Mouse (Mus musculus): ENCODE results near the gene Ldlr. TPM values are rescaled to one million over a fixed set of nuclear protein-coding genes. Genes with fewer than 3 reads are reported as not detected.
"Not testable (repeated sequence)": the region's sequence is repeated elsewhere in the genome, so short reads cannot be mapped to it uniquely, and the experiment has no call there.

Ldlr gene
- 10 to 100 TPM; 17.2 to 21.3 TPM for total RNA-seq (2021)
- long read RNA-seq, full-length matches to known transcripts, result 2 of 6 reads
- long read RNA-seq, partial matches to known transcripts, result 2 of 6 reads
- long read RNA-seq, other reads (novel, unspliced or antisense), result 2 of 6 reads

DNA sequence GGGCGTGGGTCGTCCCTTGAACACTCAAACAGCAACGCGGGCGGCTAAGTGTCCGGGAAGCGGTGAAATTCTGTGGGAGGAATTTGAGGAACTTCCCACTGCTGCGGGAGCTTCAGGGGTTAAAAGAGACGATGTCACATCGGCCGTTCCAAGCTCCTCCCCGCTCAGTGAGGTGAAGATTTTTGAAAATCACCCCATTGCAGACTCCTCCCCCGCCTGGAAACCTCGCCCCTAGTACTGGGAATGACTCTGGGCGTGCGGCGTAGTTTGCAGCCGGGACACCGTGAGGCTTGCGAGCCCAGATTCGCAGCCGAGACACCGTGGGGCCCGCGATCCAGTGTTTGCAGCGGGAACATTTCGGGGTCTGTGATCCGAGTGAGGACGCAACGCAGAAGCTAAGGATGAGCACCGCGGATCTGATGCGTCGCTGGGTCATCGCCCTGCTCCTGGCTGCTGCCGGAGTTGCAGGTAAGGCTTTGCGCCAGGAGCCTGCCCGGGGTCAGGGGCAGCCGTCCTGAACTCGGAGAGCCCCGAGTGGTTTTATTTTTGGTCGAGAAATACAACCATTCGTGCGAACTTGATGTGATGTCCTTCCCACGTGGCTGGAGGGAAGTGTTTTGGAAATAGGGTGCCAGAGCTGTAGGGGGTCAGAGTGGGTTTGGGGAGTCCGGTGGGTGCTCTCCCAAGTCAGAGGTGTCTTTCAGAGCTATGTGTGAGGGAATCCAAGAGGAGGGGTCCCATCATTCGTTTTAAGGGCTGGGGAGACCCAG is at the start of gene Ldlr:
Gene Ldlr, plus strand, starts transcription at position 107 of the 770 bp plus-strand sequence.
- peak; percentile 81 to 86 for DNase-seq (ENCODE audit: low spot score in 2 of 2)

DNA sequence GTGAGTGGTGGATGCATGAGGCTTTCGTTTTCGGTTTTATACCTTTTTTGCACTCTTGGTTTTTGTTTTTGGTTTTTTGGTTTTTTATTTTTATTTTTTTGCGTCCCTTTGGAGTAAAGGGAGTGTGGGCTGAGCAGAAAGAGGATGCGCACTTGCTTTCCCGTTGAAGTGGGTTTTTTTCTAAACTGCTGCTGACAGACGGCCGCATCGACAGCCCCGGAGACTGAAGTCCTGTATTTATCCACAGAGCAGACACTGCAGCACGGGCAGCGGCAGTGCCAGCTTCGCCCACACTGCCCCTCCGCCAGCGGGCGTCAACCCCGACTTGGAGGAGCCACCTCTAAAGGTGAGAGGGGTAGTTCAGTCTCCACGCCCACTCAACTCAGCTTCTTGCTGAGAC is 45.6 kb upstream of the Ldlr start:
- DNase-seq (ENCODE audit: low spot score in 2 of 2), result no peak

DNA sequence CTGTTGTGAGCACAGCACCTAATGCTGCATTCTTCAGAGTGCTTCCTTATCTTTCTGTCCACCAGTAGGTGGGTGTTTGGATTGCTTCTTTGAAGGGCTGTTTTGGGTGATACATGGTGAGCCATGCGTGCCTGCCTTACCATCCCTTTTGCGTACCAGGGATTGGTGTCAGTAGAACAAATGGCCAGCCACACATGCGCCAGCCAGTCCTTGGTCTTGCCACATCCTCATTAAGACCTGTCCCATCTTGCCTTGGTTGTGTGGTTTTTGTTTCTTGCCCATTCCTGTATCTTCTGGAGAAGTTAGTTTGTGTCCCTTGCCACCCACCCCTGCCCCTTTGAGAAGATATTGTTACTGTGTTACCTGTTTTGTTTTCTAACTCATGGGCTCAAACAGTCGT is 42.8 kb upstream of the Ldlr start:
- DNase-seq (ENCODE audit: low spot score in 2 of 2), result no peak

DNA sequence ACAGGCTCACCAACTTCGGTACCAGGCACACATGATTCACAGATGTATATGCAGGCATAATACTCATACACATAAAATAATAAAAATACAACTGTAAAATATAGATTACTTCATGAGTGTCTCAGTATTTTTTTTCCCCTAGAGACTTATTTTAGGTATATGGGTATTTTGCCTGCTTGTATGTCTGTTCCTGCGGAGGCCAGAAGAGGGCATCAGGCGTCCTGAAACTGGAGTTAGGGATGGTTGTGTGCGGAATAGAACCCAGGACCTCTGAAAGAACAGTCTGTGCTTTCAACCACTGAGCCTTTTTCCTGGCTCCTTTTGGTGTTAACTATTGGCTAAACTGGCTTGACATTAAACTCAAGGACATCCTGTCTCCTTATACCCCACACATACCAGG is 40.5 kb upstream of the Ldlr start:
- no peak for DNase-seq (ENCODE audit: low spot score in 2 of 2)

DNA sequence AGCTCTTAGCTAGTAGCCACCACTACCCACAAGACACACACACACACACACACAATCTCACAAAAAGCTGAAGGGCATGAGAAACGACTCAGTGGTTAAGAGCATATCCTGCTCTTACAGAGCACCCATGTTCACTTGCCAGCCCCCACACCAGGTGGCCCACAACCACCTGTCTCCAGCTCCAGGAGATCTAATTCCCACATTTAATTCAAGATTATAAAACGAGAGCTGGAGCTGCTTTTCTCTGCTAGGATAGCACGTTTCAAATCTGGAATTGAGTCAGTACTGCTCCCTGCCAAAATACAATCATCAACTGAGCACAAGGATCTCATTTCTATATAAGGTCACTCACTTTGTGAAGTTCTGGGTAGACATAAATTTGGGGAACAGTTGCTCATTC is 39.4 kb upstream of the Ldlr start:
- no peak for DNase-seq (ENCODE audit: low spot score in 2 of 2)

DNA sequence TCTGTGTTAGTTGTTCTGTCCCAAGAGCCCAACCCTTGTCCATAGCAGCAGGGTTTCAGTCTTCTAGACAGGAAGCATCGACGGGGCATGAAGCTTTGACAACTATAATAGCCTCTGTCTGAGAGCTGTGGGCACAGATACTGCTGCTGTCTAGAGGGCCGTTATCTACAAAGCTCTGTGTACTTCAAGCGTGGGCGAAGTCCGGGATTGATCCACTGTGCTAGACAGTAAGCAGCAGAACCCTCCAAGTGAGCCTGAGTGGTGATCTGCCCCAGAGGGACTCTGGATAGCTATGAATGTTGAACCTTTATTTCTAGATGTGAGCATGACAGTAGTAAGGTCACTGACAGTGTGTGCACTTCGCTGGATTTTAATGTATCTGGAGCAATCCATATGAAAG is 34.7 kb upstream of the Ldlr start:
- DNase-seq (ENCODE audit: low spot score in 2 of 2), result no peak

DNA sequence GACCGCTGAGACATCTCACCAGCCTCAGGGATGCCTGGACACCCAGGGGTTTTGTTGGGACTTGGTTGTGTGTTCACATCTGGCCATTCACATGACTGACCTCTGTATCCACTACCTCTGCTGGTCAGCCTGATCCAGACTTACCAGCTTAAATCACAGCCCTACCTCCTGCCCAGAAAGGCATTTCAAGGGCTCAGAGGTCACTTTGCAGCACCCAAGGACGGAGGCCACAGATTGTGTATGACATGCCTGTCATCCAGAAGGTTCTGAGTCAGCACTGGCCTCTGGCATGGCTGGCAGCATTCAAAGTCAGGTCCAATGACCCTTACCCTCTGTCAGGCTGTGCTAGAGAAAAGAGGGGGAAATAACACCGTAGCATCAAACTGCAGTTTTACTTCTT is 33.3 kb upstream of the Ldlr start:
- DNase-seq (ENCODE audit: low spot score in 2 of 2), result no peak

DNA sequence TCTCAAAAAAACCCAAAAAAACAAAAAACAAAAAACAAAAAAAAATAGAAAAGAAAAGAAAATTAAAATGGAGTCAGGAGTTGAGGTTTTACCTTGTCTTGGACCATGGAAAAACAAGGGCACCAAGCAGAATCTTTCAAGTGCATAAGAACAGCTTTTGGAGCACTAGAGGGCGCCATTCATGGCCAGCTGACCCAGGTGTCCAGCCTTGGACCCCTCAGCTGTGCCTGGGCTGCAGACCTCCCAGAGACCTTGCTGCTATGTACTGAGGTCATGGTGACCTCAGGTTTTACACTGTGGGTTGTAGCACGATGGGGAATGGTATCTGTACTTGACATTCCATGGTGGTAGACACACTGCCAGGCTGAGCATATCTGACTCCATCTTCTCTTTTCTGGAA is 31.4 kb upstream of the Ldlr start:
- DNase-seq (ENCODE audit: low spot score in 2 of 2), result no peak

DNA sequence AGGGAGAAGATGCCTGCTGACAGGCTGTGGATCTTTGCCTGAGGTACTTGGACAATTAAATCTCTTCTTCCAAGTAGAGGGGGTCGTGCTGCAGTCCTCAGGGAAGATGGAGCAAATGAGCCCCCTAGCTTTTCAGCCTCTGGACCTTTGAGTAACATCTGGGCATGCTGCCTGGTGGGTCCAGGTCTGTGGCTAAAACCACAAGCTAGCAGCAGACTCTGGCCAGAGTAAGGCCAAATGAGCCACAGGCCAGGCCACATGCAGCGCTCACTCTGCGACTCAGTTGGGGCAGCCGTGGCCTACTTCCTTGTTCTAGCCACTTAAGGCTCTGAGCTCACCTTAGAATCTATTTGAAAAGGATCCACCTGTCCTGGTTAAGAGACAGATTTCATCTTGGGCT is 30.8 kb upstream of the Ldlr start:
- no peak for DNase-seq (ENCODE audit: low spot score in 2 of 2)

DNA sequence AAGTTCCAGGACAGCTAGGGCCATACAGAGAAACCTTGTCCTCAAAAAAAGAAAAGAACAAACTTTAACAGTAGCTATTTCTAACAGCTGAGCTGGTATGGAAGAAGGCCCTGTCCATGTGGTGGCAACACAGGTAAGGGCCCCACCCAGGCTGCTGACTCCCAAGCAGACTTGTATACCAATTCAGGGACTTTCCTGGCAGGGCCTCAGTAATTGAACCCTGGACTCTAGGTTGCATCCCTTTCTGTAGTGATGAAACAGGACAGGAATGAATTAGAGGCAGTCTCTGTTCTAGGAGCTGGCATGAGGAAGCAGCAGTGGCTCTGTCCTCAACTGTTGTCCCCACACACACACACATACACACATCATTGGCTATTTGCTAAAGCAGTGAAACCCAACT is 29.2 kb upstream of the Ldlr start:
- no peak for DNase-seq (ENCODE audit: low spot score in 2 of 2)

DNA sequence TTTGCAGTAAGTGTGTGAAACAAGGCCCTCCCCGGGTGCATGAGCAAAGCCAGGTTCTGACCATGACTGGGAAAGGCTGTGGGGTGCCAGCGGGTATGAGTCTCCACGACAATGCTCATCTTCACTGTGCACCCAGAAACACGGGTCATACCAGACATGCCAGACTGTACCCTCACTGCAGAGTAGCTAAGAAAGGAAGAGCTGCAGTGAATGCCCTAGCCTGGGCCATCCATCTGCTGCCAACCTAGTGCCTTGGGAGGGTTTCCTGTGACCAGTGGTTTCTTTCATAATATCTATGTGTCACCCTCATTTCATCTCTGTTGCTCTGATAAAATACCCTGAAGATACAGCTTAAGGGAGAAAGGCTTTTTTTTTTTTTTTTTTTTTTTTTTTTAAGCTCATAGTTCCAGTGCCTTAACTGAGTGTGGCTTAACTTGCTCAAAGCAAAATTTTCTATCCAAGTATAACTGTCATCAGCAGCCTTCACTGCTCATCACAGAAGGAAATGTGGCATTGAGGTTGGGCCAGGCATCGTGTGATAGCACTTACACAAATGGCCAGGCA is 28.0 kb upstream of the Ldlr start:
- no peak for DNase-seq (ENCODE audit: low spot score in 2 of 2)

DNA sequence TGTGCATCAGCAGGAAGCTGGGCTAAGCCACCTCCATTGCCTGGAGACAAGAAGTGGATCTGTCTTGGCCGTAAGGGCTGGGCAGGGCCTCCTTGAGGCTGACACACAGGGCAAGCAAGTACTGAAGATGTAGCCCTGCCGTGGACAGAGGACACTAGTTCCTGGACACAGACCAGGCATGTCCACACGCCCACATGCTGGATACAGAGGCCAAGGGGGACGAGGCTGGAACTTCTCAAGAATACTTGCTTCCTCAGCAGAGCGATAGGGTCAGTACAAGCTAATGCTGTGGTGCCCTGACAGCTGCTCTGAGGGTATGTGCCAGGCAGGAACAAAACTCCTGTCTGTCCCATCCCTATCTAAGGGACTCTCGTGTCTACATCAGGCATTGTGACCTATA is 26.2 kb upstream of the Ldlr start:
- DNase-seq (ENCODE audit: low spot score in 2 of 2), result no peak

DNA sequence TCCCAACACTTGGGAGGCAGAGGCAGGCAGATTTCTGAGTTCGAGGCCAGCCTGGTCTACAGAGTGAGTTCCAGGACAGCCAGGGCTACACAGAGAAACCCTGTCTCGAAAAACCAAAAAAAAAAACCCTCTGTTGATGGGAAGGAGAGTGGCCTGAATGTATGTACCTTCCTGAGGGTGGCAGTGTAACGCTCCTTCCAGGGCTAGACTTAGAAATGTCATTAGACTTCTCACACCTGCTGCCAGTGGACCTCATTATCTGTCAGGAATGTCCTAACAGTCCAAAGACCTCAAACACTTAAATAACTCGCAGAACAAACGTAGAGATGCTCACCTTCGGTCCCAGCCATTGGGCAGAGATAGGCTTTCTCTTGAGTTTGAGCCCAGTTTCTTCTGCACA is 24.0 kb upstream of the Ldlr start:
- not testable (repeated sequence) for DNase-seq (ENCODE audit: low spot score in 2 of 2)

DNA sequence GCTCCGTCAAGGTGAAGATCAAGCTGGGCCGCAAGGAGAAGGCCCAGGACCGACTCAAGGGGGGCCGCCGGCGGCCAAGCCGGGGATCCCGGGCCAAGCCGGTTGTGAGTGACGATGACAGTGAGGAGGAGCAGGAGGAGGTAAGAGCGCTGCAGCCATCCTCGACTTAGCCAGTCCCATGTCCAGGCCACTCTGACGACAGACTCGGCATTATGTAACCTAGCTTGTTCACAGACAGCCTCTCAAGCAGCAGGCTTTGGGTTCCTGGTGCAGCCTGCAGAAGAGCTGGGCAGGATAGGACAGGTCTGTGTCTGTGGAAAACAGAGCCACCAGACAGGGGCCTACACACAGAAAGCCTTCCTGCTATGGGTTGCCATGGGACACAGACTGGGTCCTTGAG is 22.2 kb upstream of the Ldlr start:
- no peak for DNase-seq (ENCODE audit: low spot score in 2 of 2)

DNA sequence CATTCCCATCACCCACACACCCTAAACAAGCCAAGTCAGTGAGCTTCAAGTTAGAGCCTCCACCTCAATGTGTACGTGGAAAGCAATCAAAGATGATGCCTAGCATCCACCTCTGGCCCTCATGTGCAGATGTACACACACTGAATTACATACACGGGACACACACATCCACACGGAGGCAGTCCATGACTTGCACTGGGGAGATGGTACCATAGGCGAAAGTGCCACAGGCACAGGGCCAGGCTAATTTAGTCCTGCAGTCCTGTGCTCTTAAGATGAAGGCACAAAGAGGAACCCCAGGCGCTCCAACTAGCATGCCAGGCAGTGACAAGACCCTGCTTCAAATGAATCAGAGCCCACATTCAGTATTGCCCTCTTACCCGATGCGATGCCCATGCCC is 19.8 kb upstream of the Ldlr start:
- no peak for DNase-seq (ENCODE audit: low spot score in 2 of 2)

DNA sequence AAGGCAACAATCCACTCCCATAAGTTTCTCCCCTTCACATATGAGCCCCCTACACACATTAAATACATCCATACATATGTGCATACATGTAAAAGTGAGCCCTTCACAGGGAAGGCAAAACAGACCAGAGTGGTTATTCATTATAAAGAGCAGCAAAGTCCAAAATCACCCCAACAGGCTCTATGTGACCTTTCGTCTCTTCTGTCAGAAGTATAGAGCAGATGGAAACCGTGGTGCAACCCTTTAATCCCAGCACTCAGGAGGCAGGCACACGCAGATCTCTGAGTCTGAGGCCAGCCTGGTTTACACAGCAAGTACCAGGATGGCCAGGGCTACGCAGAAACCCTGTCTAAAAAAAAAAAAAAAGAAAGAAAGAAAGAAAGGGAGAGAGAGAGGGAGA is 17.2 kb upstream of the Ldlr start:
- no peak for DNase-seq (ENCODE audit: low spot score in 2 of 2)

DNA sequence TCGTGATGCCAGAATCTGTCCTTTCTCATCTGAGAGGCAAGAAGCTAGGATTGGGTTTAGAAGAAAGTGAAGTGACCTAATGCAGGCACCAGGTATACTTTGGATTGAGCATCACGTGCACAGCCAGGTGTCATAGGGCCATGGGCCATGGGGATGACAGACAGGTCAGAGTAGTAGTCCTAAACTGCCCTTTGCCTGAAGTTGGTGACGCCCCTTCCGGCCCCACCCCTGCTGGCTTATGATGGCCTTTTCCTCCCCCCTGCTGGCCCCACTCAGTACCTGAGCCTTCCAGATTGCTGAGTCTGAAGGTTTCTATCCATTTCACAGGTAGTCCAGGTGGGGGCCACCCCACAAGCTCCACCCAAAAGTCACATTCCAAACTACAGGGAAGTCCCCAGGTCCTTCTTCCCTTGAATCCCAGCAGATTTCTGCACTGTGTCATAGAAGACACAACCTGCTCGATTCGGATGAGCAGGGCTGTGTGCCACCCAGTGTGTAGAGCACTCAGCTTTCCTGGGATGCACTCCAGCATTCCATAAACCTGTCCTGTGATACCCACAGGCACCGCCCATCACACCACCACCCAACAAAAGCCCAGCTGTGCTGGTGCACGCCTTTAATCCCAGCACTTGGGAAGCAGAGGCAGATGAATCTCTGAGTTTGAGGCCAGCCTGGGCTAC is 16.6 kb upstream of the Ldlr start:
- DNase-seq (ENCODE audit: low spot score in 2 of 2), result no peak

DNA sequence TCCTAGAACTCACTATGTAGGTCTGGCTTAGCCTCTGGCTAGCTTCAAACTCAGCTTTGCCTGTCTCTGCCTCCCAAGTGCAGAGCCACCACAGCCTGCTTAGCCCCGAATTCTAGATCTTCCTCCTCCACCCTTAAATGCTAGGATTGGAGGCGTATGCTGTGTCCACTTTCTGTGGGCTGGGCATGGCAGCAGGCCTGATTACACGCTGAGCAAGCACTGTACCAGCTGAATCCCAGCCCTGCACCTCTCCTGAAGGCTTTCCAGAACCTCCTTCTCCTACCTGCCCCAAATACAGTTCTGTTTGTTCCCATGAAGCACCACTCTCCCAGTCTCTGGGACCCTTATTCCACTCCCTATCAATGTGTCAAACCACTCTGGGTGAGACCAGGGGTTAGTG is 13.9 kb upstream of the Ldlr start:
- no peak for DNase-seq (ENCODE audit: low spot score in 2 of 2)

DNA sequence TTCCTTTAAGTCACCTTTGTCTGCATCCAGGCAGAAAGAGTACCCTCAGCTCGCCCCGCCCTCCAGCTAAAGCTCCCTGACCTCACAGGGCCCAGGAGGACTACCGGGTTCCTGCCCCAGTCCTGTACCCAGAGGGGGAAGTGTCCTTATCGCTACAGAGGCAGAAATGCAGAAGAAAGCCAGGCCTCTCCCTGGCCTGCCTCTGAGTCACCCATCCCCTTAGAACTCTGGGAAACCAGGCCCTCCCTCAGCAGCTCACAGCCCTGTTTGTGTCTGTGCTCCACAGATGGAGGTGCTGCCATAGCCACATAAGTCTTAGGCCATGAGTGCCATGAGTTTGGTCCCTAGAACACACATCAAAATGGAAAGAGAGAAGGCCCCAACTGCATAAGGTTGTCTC is 8.0 kb upstream of the Ldlr start:
- DNase-seq (ENCODE audit: low spot score in 2 of 2), result no peak

DNA sequence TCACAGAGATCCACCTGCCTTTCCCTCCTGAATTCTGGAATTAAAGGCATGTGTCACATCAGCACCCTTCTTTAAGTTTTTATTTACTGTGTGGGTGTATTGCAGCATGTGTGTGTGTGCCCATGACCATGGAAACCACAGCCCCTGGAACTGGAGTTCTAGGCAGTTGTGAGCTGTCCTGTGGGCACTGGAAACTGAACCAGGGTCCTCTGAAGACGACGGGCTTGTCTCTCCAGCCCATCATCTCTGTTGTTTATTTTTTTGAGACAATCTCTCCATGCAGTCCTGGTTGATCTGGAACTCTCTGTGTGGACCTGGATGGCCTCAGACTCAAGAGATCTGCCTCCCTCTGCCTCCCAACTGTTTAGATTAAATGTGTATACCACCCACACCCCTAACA is 6.3 kb upstream of the Ldlr start:
- no peak for DNase-seq (ENCODE audit: low spot score in 2 of 2)

DNA sequence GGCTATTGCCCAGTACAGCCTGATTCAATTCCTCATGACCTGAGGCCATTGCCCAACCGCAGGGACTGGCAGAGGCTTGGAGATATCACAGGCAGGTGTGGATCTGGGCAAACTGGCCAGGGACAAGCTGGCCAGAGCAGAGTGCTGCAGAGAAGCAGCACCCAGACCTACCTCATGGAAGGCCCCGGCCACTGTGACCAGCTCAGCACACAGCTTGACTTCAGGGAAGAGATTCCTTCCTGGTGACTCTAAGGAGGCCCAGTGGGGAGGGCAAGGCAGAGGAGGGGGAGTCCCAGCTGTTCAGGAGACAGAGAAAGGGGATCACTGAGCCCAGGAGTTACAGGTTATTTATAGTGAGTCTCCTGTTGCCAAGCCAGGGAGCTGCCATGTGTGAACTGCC is 2.2 kb upstream of the Ldlr start:
- DNase-seq (ENCODE audit: low spot score in 2 of 2), result no peak

DNA sequence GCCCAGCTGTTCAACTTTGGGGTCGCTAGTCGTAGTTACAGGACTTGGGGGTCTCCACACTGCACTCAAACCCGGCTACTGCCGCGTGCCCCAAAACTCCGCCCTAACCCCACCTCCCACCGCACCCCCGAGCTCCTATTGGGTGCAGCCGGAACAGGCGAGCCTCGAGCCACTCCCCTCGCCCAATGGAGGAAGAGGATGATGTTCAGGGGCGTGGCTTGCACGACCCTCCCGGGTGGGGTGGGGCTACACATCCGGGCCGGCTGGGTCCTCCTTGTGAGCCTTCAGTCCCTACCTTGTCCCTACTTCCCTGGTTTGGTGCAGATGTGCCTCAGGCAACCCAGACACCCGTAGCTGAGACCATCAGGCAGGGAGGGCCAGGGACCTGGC is 859 bp downstream of the Ldlr start:
- DNase-seq (ENCODE audit: low spot score in 2 of 2), result peak; percentile 91 to 92
